ENCODE assay signal across 8 mouse cellular contexts in the genomic region with DNA sequence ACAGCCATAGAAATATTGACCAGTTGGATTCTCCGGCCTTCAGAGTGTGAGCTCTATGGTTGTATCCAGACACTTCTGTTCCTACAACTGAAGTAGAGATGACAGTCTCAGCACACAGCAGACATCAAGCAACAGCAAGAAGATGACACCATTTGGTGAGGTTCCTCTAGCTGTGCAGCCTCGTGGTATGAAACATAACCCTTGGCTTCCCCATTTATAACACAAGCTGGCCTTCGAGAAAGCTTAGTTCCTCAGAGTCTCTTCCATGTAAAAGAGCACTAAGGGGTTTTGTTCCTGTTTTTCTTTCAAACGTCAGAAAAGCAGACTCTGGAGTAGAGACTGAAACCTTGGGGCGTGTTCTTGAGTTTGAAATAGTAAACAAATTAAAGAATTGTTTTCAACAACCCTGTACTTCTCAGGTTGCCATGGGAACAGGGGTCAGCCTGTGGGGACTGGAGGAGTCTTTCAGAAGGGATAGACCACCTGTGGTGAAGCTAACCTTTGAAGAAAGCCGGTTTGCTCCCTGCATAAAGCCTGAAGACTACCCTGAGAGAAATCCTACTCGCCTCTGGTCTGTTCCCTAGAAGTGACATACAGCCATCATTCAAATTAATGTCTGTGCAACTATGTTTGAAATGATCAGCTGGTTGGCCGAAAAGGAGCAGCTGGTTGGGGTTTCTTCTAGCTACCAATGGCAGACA.
DNase-seq lines count a peak whose midpoint lies in the region; ATAC-seq and TF ChIP-seq lines count a peak whose summit lies in the region.

No protein-coding gene starts in this region.

- H3K4me3 ChIP-seq in hindbrain, embryonic 11.5 days (ENCODE audit: low read depth, low read length), result no peak overlapping the region
- no peak overlapping the region for H3K4me3 ChIP-seq in hindbrain, embryonic 13.5 days
- H3K4me3 ChIP-seq in forebrain, postnatal 0 days (ENCODE audit: low read depth, low read length), result no peak overlapping the region

- TF ChIP-seq CTCF in forebrain, postnatal 0 days (IDR thresholded peaks at IDR 0.05; ENCODE audit: low read depth), result no peak

- H3K27ac ChIP-seq in hindbrain, embryonic 11.5 days (ENCODE audit: low read depth, low read length), result no peak overlapping the region
- H3K27ac ChIP-seq in hindbrain, embryonic 13.5 days, result no peak overlapping the region
- H3K27ac ChIP-seq in forebrain, postnatal 0 days (ENCODE audit: low read depth, low read length), result no peak overlapping the region

- 0 out of 2 replicates have a peak, but pooled peaks cover 2% of the 10 kb centered on the region for H3K4me1 ChIP-seq in hindbrain, embryonic 11.5 days (replicated peaks; ENCODE audit: control insufficient read depth, insufficient read depth, low read length)
- H3K4me1 ChIP-seq in hindbrain, embryonic 13.5 days (replicated peaks), result peaks cover 28% of the 10 kb centered on the region
- H3K4me1 ChIP-seq in forebrain, postnatal 0 days (ENCODE audit: insufficient read depth), result no peaks in the 10 kb centered on the region

- no peaks in the 10 kb centered on the region for H3K27me3 ChIP-seq in hindbrain, embryonic 11.5 days (ENCODE audit: control insufficient read depth, insufficient read depth, low read length)
- 0 out of 2 replicates have a peak, but pooled peaks cover 2% of the 10 kb centered on the region for H3K27me3 ChIP-seq in hindbrain, embryonic 13.5 days
- H3K27me3 ChIP-seq in forebrain, postnatal 0 days (ENCODE audit: insufficient read depth, low read length), result no peaks in the 10 kb centered on the region

- peak; percentile 66 for DNase-seq in hindbrain, embryonic 11.5 days (ENCODE audit: low spot score)
- DNase-seq in ZHBTc4 (ENCODE audit: low read depth, low spot score), result peak; percentile 96
- no peak for DNase-seq in forebrain, postnatal 0 days
- no peak for DNase-seq in right cerebral cortex, adult 2 months (ENCODE audit: low spot score in 2 of 2)
- DNase-seq in thymus, postnatal 25 days, result no peak
- no peak for DNase-seq in spleen, postnatal 4 days (ENCODE audit: low spot score in 2 of 2)

- H3K4me2 ChIP-seq in hindbrain, embryonic 11.5 days (replicated peaks; ENCODE audit: low read depth, low read length), result no peak overlapping the region
- no peak overlapping the region for H3K4me2 ChIP-seq in hindbrain, embryonic 13.5 days
- H3K4me2 ChIP-seq in forebrain, postnatal 0 days (ENCODE audit: low read depth), result no peak overlapping the region

- 13% methylated on average over 8 of the region's 8 CpGs for WGBS in hindbrain, embryonic 11.5 days
- WGBS in hindbrain, embryonic 13.5 days, result 9% methylated on average over 8 of the region's 8 CpGs
- WGBS in forebrain, postnatal 0 days, result 19% methylated on average over 8 of the region's 8 CpGs

- no peaks in the 10 kb centered on the region for H3K9me3 ChIP-seq in hindbrain, embryonic 11.5 days (ENCODE audit: control insufficient read depth, low read length)
- no peaks in the 10 kb centered on the region for H3K9me3 ChIP-seq in hindbrain, embryonic 13.5 days
- H3K9me3 ChIP-seq in forebrain, postnatal 0 days (ENCODE audit: low read length), result no peaks in the 10 kb centered on the region

- ATAC-seq in hindbrain, embryonic 11.5 days (ENCODE audit: low FRiP score), result peak; percentile 63
- no peak for ATAC-seq in hindbrain, embryonic 13.5 days (ENCODE audit: low FRiP score)
- ATAC-seq in forebrain, postnatal 0 days, result peak; percentile 45; the same call in 1 of the 2 replicates
- peak; percentile 96 for ATAC-seq in monocyte, adult 5-6 weeks (replicated peaks; ENCODE audit: insufficient number of reproducible peaks, low FRiP score, low TSS enrichment, poor library complexity, severe bottlenecking)

- no peaks in the 10 kb centered on the region for H3K36me3 ChIP-seq in hindbrain, embryonic 11.5 days (ENCODE audit: control insufficient read depth, insufficient read depth, low read length)
- no peaks in the 10 kb centered on the region for H3K36me3 ChIP-seq in hindbrain, embryonic 13.5 days
- no peaks in the 10 kb centered on the region for H3K36me3 ChIP-seq in forebrain, postnatal 0 days (ENCODE audit: insufficient read depth)

- H3K9ac ChIP-seq in hindbrain, embryonic 11.5 days (ENCODE audit: low read depth, low read length), result no peak overlapping the region
- no peak overlapping the region for H3K9ac ChIP-seq in hindbrain, embryonic 13.5 days
- no peak overlapping the region for H3K9ac ChIP-seq in forebrain, postnatal 0 days

Comparison
In these comparisons a context has a peak if more than half of its experiments do, and no peak if none do; other contexts are left out.
1. DNase-seq: peak in hindbrain, embryonic 11.5 days (single experiment) and ZHBTc4 (single experiment); none in forebrain, postnatal 0 days (single experiment), right cerebral cortex, adult 2 months (0 of 2), thymus, postnatal 25 days (single experiment) and spleen, postnatal 4 days (0 of 2).